In the genomic region with DNA sequence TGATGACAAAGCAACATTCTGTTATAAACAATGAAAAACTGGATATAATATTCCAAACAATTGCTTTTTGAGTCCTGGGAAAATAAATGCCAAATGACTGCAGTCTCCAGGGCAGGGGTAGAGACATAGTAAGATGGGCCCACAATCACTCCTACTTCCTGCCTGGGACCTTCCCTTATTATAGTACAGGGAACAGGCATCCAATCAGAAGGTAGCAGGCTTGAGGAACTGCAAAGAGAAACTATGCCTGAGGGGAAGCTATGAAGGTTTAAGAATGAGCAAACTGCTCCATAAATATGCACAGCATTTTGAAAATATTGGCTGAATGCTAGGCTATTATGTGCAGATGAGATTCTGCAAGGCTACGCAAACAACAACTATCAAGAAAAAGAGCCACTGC, we compare ENCODE assay signal across 31 mouse cellular contexts. TPM values are rescaled to one million over a fixed set of nuclear protein-coding genes. Genes with fewer than 3 reads are reported as not detected.
A peak's percentile ranks its signal among the peaks of the same experiment; 100 is the strongest.
DNase-seq lines count a peak whose midpoint lies in the region; ATAC-seq lines count a peak whose summit lies in the region.
"Had no signal": no experiment of that assay in that cellular context is flagged by ENCODE, and none has a peak within 500 bp of the region (broad histone marks: within the 10 kb centered on the region; RNA-seq: fewer than 3 reads in every experiment).

No protein-coding gene starts in this region.

- intact Hi-C loops in left cerebral cortex, postnatal 25 days (cut with DNase I): no loop called here
- intact Hi-C loops in left cerebral cortex, postnatal 14 days (cut with DNase I): no loop called here

- H3K27ac ChIP-seq in heart, embryonic 10.5 days: no peak overlapping the region
- no peak overlapping the region for H3K27ac ChIP-seq in liver, embryonic 12.5 days
- H3K27ac ChIP-seq: embryonic facial prominence, embryonic 10.5 days; embryonic facial prominence, embryonic 15.5 days; forebrain, embryonic 12.5 days; kidney, embryonic 15.5 days; liver, embryonic 15.5 days; midbrain, embryonic 12.5 days; stomach, postnatal 0 days had no signal

- H3K4me1 ChIP-seq in heart, embryonic 10.5 days: no peaks in the 10 kb centered on the region
- H3K4me1 ChIP-seq in liver, embryonic 12.5 days: peaks cover 14% of the 10 kb centered on the region
- H3K4me1 ChIP-seq: embryonic facial prominence, embryonic 15.5 days had no signal

- no peak overlapping the region for H3K4me2 ChIP-seq in liver, embryonic 12.5 days
- H3K4me2 ChIP-seq: embryonic facial prominence, embryonic 15.5 days; forebrain, embryonic 12.5 days; heart, embryonic 11.5 days; kidney, embryonic 15.5 days; liver, embryonic 15.5 days; lung, embryonic 14.5 days; midbrain, embryonic 12.5 days had no signal

- no peaks in the 10 kb centered on the region for H3K36me3 ChIP-seq in heart, embryonic 10.5 days
- no peaks in the 10 kb centered on the region for H3K36me3 ChIP-seq in liver, embryonic 12.5 days
- H3K36me3 ChIP-seq: embryonic facial prominence, embryonic 10.5 days; embryonic facial prominence, embryonic 15.5 days; forebrain, embryonic 12.5 days; kidney, embryonic 15.5 days; liver, embryonic 15.5 days; midbrain, embryonic 12.5 days had no signal

- no peak overlapping the region for H3K4me3 ChIP-seq in heart, embryonic 10.5 days
- no peak overlapping the region for H3K4me3 ChIP-seq in liver, embryonic 12.5 days
- H3K4me3 ChIP-seq: embryonic facial prominence, embryonic 10.5 days; embryonic facial prominence, embryonic 15.5 days; forebrain, embryonic 12.5 days; kidney, embryonic 15.5 days; liver, embryonic 15.5 days; megakaryocyte, embryonic 14.5 days; midbrain, embryonic 12.5 days had no signal

- no peaks in the 10 kb centered on the region for H3K9me3 ChIP-seq in heart, embryonic 10.5 days
- H3K9me3 ChIP-seq in liver, embryonic 12.5 days (replicated peaks): no peaks in the 10 kb centered on the region
- H3K9me3 ChIP-seq: embryonic facial prominence, embryonic 10.5 days; embryonic facial prominence, embryonic 15.5 days; forebrain, embryonic 12.5 days; kidney, embryonic 15.5 days; liver, embryonic 15.5 days; megakaryocyte, embryonic 14.5 days; midbrain, embryonic 12.5 days had no signal

- H3K27me3 ChIP-seq in heart, embryonic 10.5 days (ENCODE audit: insufficient read depth, poor library complexity, severe bottlenecking): no peaks in the 10 kb centered on the region
- H3K27me3 ChIP-seq in liver, embryonic 12.5 days (replicated peaks): peaks cover 8% of the 10 kb centered on the region; the same call in 1 of the 2 replicates
- H3K27me3 ChIP-seq: embryonic facial prominence, embryonic 15.5 days; forebrain, embryonic 12.5 days; kidney, embryonic 15.5 days; liver, embryonic 15.5 days; midbrain, embryonic 12.5 days had no signal

- ATAC-seq in megakaryocyte, adult 5-6 weeks (ENCODE audit: poor library complexity, severe bottlenecking): peak; percentile 89
- ATAC-seq in liver, embryonic 12.5 days: no peak

- WGBS in heart, embryonic 10.5 days: 97% methylated on average over 1 of the region's 1 CpGs
- WGBS in liver, embryonic 12.5 days (ENCODE audit: insufficient replicate concordance): 94% methylated on average over 1 of the region's 1 CpGs

- DNase-seq in heart, adult 11 months: peak; percentile 87
- no peak for DNase-seq in heart, embryonic 10.5 days (ENCODE audit: low spot score)
- peak; percentile 65 for DNase-seq in A20 (ENCODE audit: low read depth, low spot score)
- peak; percentile 15 for DNase-seq in adipocyte (ENCODE audit: low spot score)
- DNase-seq in left cerebral cortex, postnatal 25 days (ENCODE audit: low spot score in 2 of 2): no peak
- DNase-seq in left cerebral cortex, postnatal 14 days (ENCODE audit: low spot score in 2 of 2): no peak
- DNase-seq: adrenal gland, postnatal 25 days; cerebellum, adult 18-20 months; cerebellum, postnatal 14 days; forebrain, postnatal 0 days; heart, postnatal 10 days; kidney, adult 11 months; layer of hippocampus, postnatal 36 days; liver; lung, embryonic 14.5 days; lung, postnatal 14 days; right cerebral cortex, adult 18-20 months; spleen, adult 18-20 months; thymus, adult 18-20 months; thymus, postnatal 25 days had no signal

- H3K9ac ChIP-seq in liver, embryonic 12.5 days: no peak overlapping the region
- H3K9ac ChIP-seq: embryonic facial prominence, embryonic 15.5 days; forebrain, embryonic 12.5 days; forebrain, postnatal 0 days; kidney, embryonic 15.5 days; liver, embryonic 15.5 days; lung, embryonic 14.5 days; midbrain, embryonic 12.5 days had no signal

RNA-seq across cellular contexts. Expression of gene Tubb2b, which starts 23.3 kb away (rescaled TPM):
- 18.8 and 30.7 TPM in 2 replicates for polyA plus RNA-seq in heart, embryonic 10.5 days (2016; fragmentation: Nextera tagmentation; extraction: Ambion mirVana)
- not detected in 2 replicates for total RNA-seq in megakaryocyte, adult 5-6 weeks (2015)
- 0.15 and 0.53 TPM in 2 replicates for total RNA-seq in megakaryocyte, adult 5-6 weeks (2017)
- total RNA-seq in left cerebral cortex, postnatal 25 days (2021): 100 to 1,000 TPM; 207 to 213 TPM
- 1.6 and 1.9 TPM in 2 replicates for polyA plus RNA-seq in liver, embryonic 12.5 days (2016; fragmentation: Nextera tagmentation; extraction: Ambion mirVana)
- 100 to 1,000 TPM; 348 to 398 TPM for total RNA-seq in left cerebral cortex, postnatal 14 days (2021)

RNA-seq across cellular contexts. Expression of gene Tubb2a, which starts 29.2 kb away (rescaled TPM):
- 99.4 and 115 TPM in 2 replicates for polyA plus RNA-seq in heart, embryonic 10.5 days (2016; fragmentation: Nextera tagmentation; extraction: Ambion mirVana)
- total RNA-seq in megakaryocyte, adult 5-6 weeks (2015): 11.6 and 12.8 TPM in 2 replicates
- total RNA-seq in megakaryocyte, adult 5-6 weeks (2017): 21.4 and 34.0 TPM in 2 replicates
- total RNA-seq in left cerebral cortex, postnatal 25 days (2021): 1,000 to 10,000 TPM; 1,056 to 1,125 TPM
- polyA plus RNA-seq in liver, embryonic 12.5 days (2016; fragmentation: Nextera tagmentation; extraction: Ambion mirVana): 67.3 and 68.1 TPM in 2 replicates
- 1,000 to 10,000 TPM; 1,973 to 2,002 TPM for total RNA-seq in left cerebral cortex, postnatal 14 days (2021)

RNA-seq across cellular contexts. Expression of gene Psmg4, which starts 55.8 kb away (rescaled TPM):
- polyA plus RNA-seq in heart, embryonic 10.5 days (2016; fragmentation: Nextera tagmentation; extraction: Ambion mirVana): 66.6 and 70.3 TPM in 2 replicates
- 54.0 and 59.5 TPM in 2 replicates for total RNA-seq in megakaryocyte, adult 5-6 weeks (2015)
- 182 TPM in 2 replicates for total RNA-seq in megakaryocyte, adult 5-6 weeks (2017)
- 10 to 100 TPM; 18.7 to 21.7 TPM for total RNA-seq in left cerebral cortex, postnatal 25 days (2021)
- polyA plus RNA-seq in liver, embryonic 12.5 days (2016; fragmentation: Nextera tagmentation; extraction: Ambion mirVana): 55.2 and 60.4 TPM in 2 replicates
- total RNA-seq in left cerebral cortex, postnatal 14 days (2021): 10 to 100 TPM; 23.6 to 29.0 TPM

Comparison
In these comparisons a context has a peak if more than half of its experiments do, and no peak if none do; other contexts are left out.
1. DNase-seq: peak in heart, adult 11 months (single experiment), A20 (single experiment) and adipocyte (single experiment); none in heart, embryonic 10.5 days (single experiment), left cerebral cortex, postnatal 25 days (0 of 2) and left cerebral cortex, postnatal 14 days (0 of 2).
2. RNA of gene Tubb2b, which starts 23.3 kb away (total RNA-seq): 348 to 398 TPM in left cerebral cortex, postnatal 14 days and 207 to 213 TPM in left cerebral cortex, postnatal 25 days; 0.15 to 0.53 TPM in megakaryocyte, adult 5-6 weeks; every median in the first group is over 100 times any median in the second.
3. RNA of gene Tubb2a, which starts 29.2 kb away (total RNA-seq): 1,973 to 2,002 TPM in left cerebral cortex, postnatal 14 days and 1,056 to 1,125 TPM in left cerebral cortex, postnatal 25 days; 11.6 to 34.0 TPM in megakaryocyte, adult 5-6 weeks; every median in the first group is over 10 times any median in the second.